Comparison of ENCODE assay signal across 2 mouse cellular contexts in genomic region chr9:90165590-90165989, GRCm38 (mm10).
TF ChIP-seq lines count a peak whose summit lies in the region.

No protein-coding gene starts in this region.

TF ChIP-seq in CH12.LX, 34 proteins besides CTCF, POLR2A, EP300 and RAD21:
- TF ChIP-seq UBTF (IDR thresholded peaks at IDR 0.05; ENCODE audit: low read depth, low read length) (no peak), MAFK (IDR thresholded peaks at IDR 0.05; ENCODE audit: insufficient replicate concordance, low read length) (no peak), GABPA (IDR thresholded peaks at IDR 0.05; ENCODE audit: insufficient replicate concordance, low read depth, low read length) (no peak), NRF1 (IDR thresholded peaks at IDR 0.05; ENCODE audit: low read depth, low read length) (no peak), MYC (IDR thresholded peaks at IDR 0.05; ENCODE audit: low read depth, low read length) (no peak), CHD2 (IDR thresholded peaks at IDR 0.05; ENCODE audit: low read length) (no peak), ZNF384 (IDR thresholded peaks at IDR 0.05; ENCODE audit: low read depth, low read length) (no peak), SIN3A (IDR thresholded peaks at IDR 0.05; ENCODE audit: low read length) (no peak), ELF1 (IDR thresholded peaks at IDR 0.05; ENCODE audit: low read depth, low read length) (no peak), SMC3 (IDR thresholded peaks at IDR 0.05; ENCODE audit: low read depth, low read length) (no peak), PAX5 (IDR thresholded peaks at IDR 0.05; ENCODE audit: low read length) (no peak), JUN (IDR thresholded peaks at IDR 0.05; ENCODE audit: insufficient read depth, low read depth, low read length) (no peak), TCF12 (IDR thresholded peaks at IDR 0.05; ENCODE audit: low read depth, low read length) (no peak), MEF2A (IDR thresholded peaks at IDR 0.05; ENCODE audit: borderline replicate concordance, low read depth, low read length) (no peak), TBP (conservative IDR thresholded peaks at IDR 0.05; ENCODE audit: low read depth, low read length) (no peak), ZMIZ1 (IDR thresholded peaks at IDR 0.05; ENCODE audit: low read depth, low read length) (no peak), NELFE (IDR thresholded peaks at IDR 0.05; ENCODE audit: low read depth, low read length) (no peak), BHLHE40 (IDR thresholded peaks at IDR 0.05; ENCODE audit: low read depth, low read length) (no peak), ETS1 (conservative IDR thresholded peaks at IDR 0.05; ENCODE audit: low read depth, low read length) (no peak)

TF ChIP-seq in myocyte, 11 proteins besides CTCF, POLR2A, EP300 and RAD21 (continued from another document):
- no peak for TF ChIP-seq MYOD1 (IDR thresholded peaks at IDR 0.05; ENCODE audit: control insufficient read depth in 1 of 3, insufficient read length in 2 of 3, low read depth in 2 of 3)
- TF ChIP-seq MAX (IDR thresholded peaks at IDR 0.05; ENCODE audit: low read depth), result no peak
- TF ChIP-seq REST (IDR thresholded peaks at IDR 0.05; ENCODE audit: insufficient read depth, insufficient read length), result no peak
- no peak for TF ChIP-seq MYOG (IDR thresholded peaks at IDR 0.05; ENCODE audit: control insufficient read depth in 1 of 3, insufficient read depth in 1 of 3, insufficient read length in 2 of 3, low read depth in 2 of 3)
- TF ChIP-seq USF1 (IDR thresholded peaks at IDR 0.05; ENCODE audit: low read depth), result no peak
- no peak for TF ChIP-seq TCF3 (IDR thresholded peaks at IDR 0.05; ENCODE audit: insufficient read length, low read depth)
- no peak for TF ChIP-seq CEBPB (IDR thresholded peaks at IDR 0.05; ENCODE audit: insufficient read depth, poor library complexity, severe bottlenecking)
- no peak for TF ChIP-seq E2F4 (IDR thresholded peaks at IDR 0.05; ENCODE audit: insufficient read depth)
- TF ChIP-seq POLR2AphosphoS2 (IDR thresholded peaks at IDR 0.05; ENCODE audit: insufficient read length, low read depth), result no peak
- TF ChIP-seq TCF12 (IDR thresholded peaks at IDR 0.05; ENCODE audit: insufficient read depth, poor library complexity, severe bottlenecking), result no peak
